Mouse (Mus musculus) myocyte (in vitro differentiated cells): ENCODE measurements around the gene Vav2. TPM values are rescaled to one million over a fixed set of nuclear protein-coding genes. Genes with fewer than 3 reads are reported as not detected.

ENCODE experiments used
- H3K27me3 ChIP-seq: one replicate; pipeline ENCODE4 v1.6.1; 2011; ENCODE audit not compliant: control insufficient read depth, insufficient read depth, insufficient read length
- H3K36me3 ChIP-seq: one replicate; pipeline ENCODE4 v1.6.1; 2011; ENCODE audit not compliant: control insufficient read depth, insufficient read depth
- H3K4me2 ChIP-seq: one replicate; pipeline ENCODE4 v1.6.1; 2011; ENCODE audit warnings: low read depth, control low read depth
- H3K4me3 ChIP-seq: one replicate; pipeline ENCODE4 v1.5.1; 2011; ENCODE audit warnings: mild to moderate bottlenecking, control low read depth, moderate library complexity
- H3K79me2 ChIP-seq: one replicate; pipeline ENCODE4 v1.6.1; 2011; ENCODE audit not compliant: control insufficient read depth, insufficient read depth
- H3ac ChIP-seq: one replicate; pipeline ENCODE4 v1.6.1; 2011; ENCODE audit not compliant: control insufficient read depth, insufficient read length
- CEBPB ChIP-seq: IDR thresholded peaks from 2 replicates; pipeline ENCODE4 v1.6.1; 2011; ENCODE audit warnings: mild to moderate bottlenecking, moderate library complexity; ENCODE audit not compliant: poor library complexity, insufficient read depth, severe bottlenecking
- E2F4 ChIP-seq: IDR thresholded peaks from one replicate; pipeline ENCODE4 v1.6.1; 2011; ENCODE audit warnings: mild to moderate bottlenecking, control low read depth, moderate library complexity; ENCODE audit not compliant: insufficient read depth
- MAX ChIP-seq: IDR thresholded peaks from one replicate; pipeline ENCODE4 v1.6.1; 2011; ENCODE audit warnings: low read depth, mild to moderate bottlenecking, control low read depth
- MYOD1 ChIP-seq, 3 experiments: IDR thresholded peaks; one replicate each; pipeline ENCODE4 v1.6.1; 2011; ENCODE audit warnings: control low read depth in 2 of 3, low read depth in 2 of 3, mild to moderate bottlenecking in 2 of 3, moderate library complexity in 1 of 3; ENCODE audit not compliant: insufficient read length in 2 of 3, control insufficient read depth in 1 of 3
- MYOG ChIP-seq, 3 experiments: IDR thresholded peaks; one replicate each; pipeline ENCODE4 v1.6.1; 2011; ENCODE audit warnings: control low read depth in 2 of 3, low read depth in 2 of 3, mild to moderate bottlenecking in 2 of 3; ENCODE audit not compliant: insufficient read length in 2 of 3, control insufficient read depth in 1 of 3, insufficient read depth in 1 of 3
- POLR2A ChIP-seq: IDR thresholded peaks from one replicate; pipeline ENCODE4 v1.6.1; 2011; ENCODE audit warnings: low read depth, mild to moderate bottlenecking, control low read depth, moderate library complexity; ENCODE audit not compliant: insufficient read length
- POLR2AphosphoS2 ChIP-seq: IDR thresholded peaks from one replicate; pipeline ENCODE4 v1.6.1; 2011; ENCODE audit warnings: low read depth, control low read depth; ENCODE audit not compliant: insufficient read length
- REST ChIP-seq: IDR thresholded peaks from one replicate; pipeline ENCODE4 v1.6.1; 2011; ENCODE audit warnings: mild to moderate bottlenecking, control low read depth, moderate library complexity; ENCODE audit not compliant: insufficient read depth, insufficient read length
- SRF ChIP-seq: IDR thresholded peaks from one replicate; pipeline ENCODE4 v1.6.1; 2011; ENCODE audit warnings: low read depth; ENCODE audit not compliant: control insufficient read depth, insufficient read length
- TCF12 ChIP-seq: IDR thresholded peaks from one replicate; pipeline ENCODE4 v1.6.1; 2011; ENCODE audit warnings: mild to moderate bottlenecking, control low read depth; ENCODE audit not compliant: poor library complexity, insufficient read depth, severe bottlenecking
- TCF3 ChIP-seq: IDR thresholded peaks from one replicate; pipeline ENCODE4 v1.6.1; 2011; ENCODE audit warnings: low read depth, control low read depth; ENCODE audit not compliant: insufficient read length
- USF1 ChIP-seq: IDR thresholded peaks from one replicate; pipeline ENCODE4 v1.6.1; 2011; ENCODE audit warnings: low read depth, mild to moderate bottlenecking, control low read depth, moderate library complexity
- polyA plus RNA-seq: library from polyadenylated mRNA; unstranded; fragments of >200 nt; fragmentation: generic; extraction: Trizol; gene quantifications from one replicate; pipeline ENCODE4 v1.2.1, GENCODE M21; 2012; ENCODE audit warnings: missing spikeins

The Vav2 gene
- polyA plus RNA-seq, 1 experiment = 14.1 TPM

- TF ChIP-seq CEBPB (no peak), MYOG (IDR thresholded peaks at IDR 0.05; ENCODE audit: control insufficient read depth in 1 of 3, insufficient read depth in 1 of 3, insufficient read length in 2 of 3, low read depth in 2 of 3) (no peak)
- Histone ChIP-seq H3K27me3 (no peaks in the 10 kb centered on the region), H3K79me2 (peaks cover 46% of the 10 kb centered on the region), H3K4me2 (no peak overlapping the region), H3K4me3 (no peak overlapping the region), H3ac (no peak overlapping the region), H3K36me3 (no peaks in the 10 kb centered on the region)
Observed at GRCm38 (mm10) chr2:27404375-27405093, 22.3 kb downstream of the Vav2 start.

GRCm38 (mm10) chr2:27401544-27401943 lies 25.3 kb downstream of the Vav2 start:
- Histone ChIP-seq H3K36me3 (no peaks in the 10 kb centered on the region), H3K27me3 (no peaks in the 10 kb centered on the region), H3K4me3 (no peak overlapping the region), H3K4me2 (no peak overlapping the region), H3K79me2 (peaks cover 20% of the 10 kb centered on the region), H3ac (no peak overlapping the region)
- TF ChIP-seq POLR2AphosphoS2 = no peak

- TF ChIP-seq MYOD1 (IDR thresholded peaks at IDR 0.05; ENCODE audit: control insufficient read depth in 1 of 3, insufficient read length in 2 of 3, low read depth in 2 of 3) (no peak), POLR2A (no peak), CEBPB (no peak), MYOG (IDR thresholded peaks at IDR 0.05; ENCODE audit: control insufficient read depth in 1 of 3, insufficient read depth in 1 of 3, insufficient read length in 2 of 3, low read depth in 2 of 3) (no peak), SRF (no peak), POLR2AphosphoS2 (no peak), TCF3 (no peak), USF1 (no peak), REST (no peak), E2F4 (no peak), MAX (no peak), TCF12 (no peak)
- no peak overlapping the region for H3ac ChIP-seq
- H3K27me3 ChIP-seq = no peaks in the 10 kb centered on the region
Observed at GRCm38 (mm10) chr2:27400083-27400482, 26.8 kb downstream of the Vav2 start.

GRCm38 (mm10) chr2:27396656-27397440 lies 30.0 kb downstream of the Vav2 start:
- no peak for TF ChIP-seq CEBPB
- no peak for TF ChIP-seq TCF3
- TF ChIP-seq REST = no peak
- TF ChIP-seq POLR2AphosphoS2 = no peak
- no peak for TF ChIP-seq SRF
- no peak for TF ChIP-seq MAX
- TF ChIP-seq POLR2A = no peak
- no peak for TF ChIP-seq E2F4
- no peak for TF ChIP-seq TCF12
- no peak for TF ChIP-seq MYOD1 (IDR thresholded peaks at IDR 0.05; ENCODE audit: control insufficient read depth in 1 of 3, insufficient read length in 2 of 3, low read depth in 2 of 3)
- no peak for TF ChIP-seq MYOG (IDR thresholded peaks at IDR 0.05; ENCODE audit: control insufficient read depth in 1 of 3, insufficient read depth in 1 of 3, insufficient read length in 2 of 3, low read depth in 2 of 3)
- no peak for TF ChIP-seq USF1
- H3ac ChIP-seq = no peak overlapping the region
- H3K4me3 ChIP-seq = no peak overlapping the region
- H3K36me3 ChIP-seq = no peaks in the 10 kb centered on the region
- H3K27me3 ChIP-seq = no peaks in the 10 kb centered on the region
- H3K4me2 ChIP-seq = no peak overlapping the region
- peaks cover 4% of the 10 kb centered on the region for H3K79me2 ChIP-seq

More at GRCm38 (mm10) chr2:27400083-27400482, 26.8 kb downstream of the Vav2 start:
- Histone ChIP-seq H3K79me2 (peaks cover 14% of the 10 kb centered on the region), H3K36me3 (no peaks in the 10 kb centered on the region), H3K4me2 (no peak overlapping the region), H3K4me3 (no peak overlapping the region)

GRCm38 (mm10) chr2:27394158-27394832 lies 32.5 kb downstream of the Vav2 start:
- Histone ChIP-seq H3K79me2 (peaks cover under 1% of the 10 kb centered on the region), H3K4me3 (no peak overlapping the region), H3K36me3 (no peaks in the 10 kb centered on the region), H3K4me2 (no peak overlapping the region), H3ac (no peak overlapping the region), H3K27me3 (no peaks in the 10 kb centered on the region)
- no peak for TF ChIP-seq REST
- TF ChIP-seq E2F4 = no peak
- no peak for TF ChIP-seq SRF
- TF ChIP-seq TCF3 = no peak
- TF ChIP-seq CEBPB = no peak
- TF ChIP-seq POLR2AphosphoS2 = no peak
- no peak for TF ChIP-seq TCF12
- TF ChIP-seq POLR2A = no peak
- no peak for TF ChIP-seq MAX
- no peak for TF ChIP-seq MYOG (IDR thresholded peaks at IDR 0.05; ENCODE audit: control insufficient read depth in 1 of 3, insufficient read depth in 1 of 3, insufficient read length in 2 of 3, low read depth in 2 of 3)
- no peak for TF ChIP-seq MYOD1 (IDR thresholded peaks at IDR 0.05; ENCODE audit: control insufficient read depth in 1 of 3, insufficient read length in 2 of 3, low read depth in 2 of 3)
